Comparison of ENCODE assay signal across 8 mouse cellular contexts in genomic region chr19:45748691-45749242, GRCm38 (mm10). TPM values are rescaled to one million over a fixed set of nuclear protein-coding genes. Genes with fewer than 3 reads are reported as not detected.
DNase-seq lines count a peak whose midpoint lies in the region; ATAC-seq and TF ChIP-seq lines count a peak whose summit lies in the region.

No protein-coding gene starts in this region.

- ATAC-seq in kidney, embryonic 15.5 days (replicated peaks; ENCODE audit: low FRiP score), result peak; percentile 35
- no peak for ATAC-seq in G1E (ENCODE audit: extremely low read depth, insufficient number of reproducible peaks, low FRiP score, poor library complexity, severe bottlenecking)
- peak; percentile 43 for ATAC-seq in intestine, embryonic 16.5 days

- no peaks in the 10 kb centered on the region for H3K79me2 ChIP-seq in myocyte (ENCODE audit: control insufficient read depth, insufficient read depth)

- peak overlapping the region; percentile 94 for H3K4me2 ChIP-seq in kidney, embryonic 15.5 days
- H3K4me2 ChIP-seq in intestine, embryonic 16.5 days (ENCODE audit: low read depth, low read length), result peak overlapping the region; percentile 91
- H3K4me2 ChIP-seq in myocyte (ENCODE audit: low read depth), result peak overlapping the region; percentile 93

- 1% methylated on average over 33 of the region's 33 CpGs for WGBS in kidney, embryonic 15.5 days
- 3% methylated on average over 33 of the region's 33 CpGs for WGBS in intestine, embryonic 16.5 days

- no peak for DNase-seq in kidney, adult 9 months
- DNase-seq in G1E (ENCODE audit: low spot score), result peak; percentile 40
- DNase-seq in gastrocnemius, postnatal 4 days (ENCODE audit: low spot score in 2 of 2), result no peak
- DNase-seq in ovary, postnatal 36 days (ENCODE audit: low spot score), result no peak

- peaks cover 43% of the 10 kb centered on the region for H3K4me1 ChIP-seq in kidney, embryonic 15.5 days
- H3K4me1 ChIP-seq in G1E (ENCODE audit: insufficient read depth, low read depth, low read length), result peaks cover 38% of the 10 kb centered on the region
- H3K4me1 ChIP-seq in embryonic fibroblast, embryonic 13.5 days (ENCODE audit: control insufficient read depth, insufficient read depth, low read length), result no peaks in the 10 kb centered on the region
- H3K4me1 ChIP-seq in intestine, embryonic 16.5 days (ENCODE audit: control insufficient read depth, insufficient read depth, low read length), result peaks cover 25% of the 10 kb centered on the region

- H3K9me3 ChIP-seq in kidney, embryonic 15.5 days (replicated peaks), result no peaks in the 10 kb centered on the region
- H3K9me3 ChIP-seq in G1E (replicated peaks), result no peaks in the 10 kb centered on the region
- H3K9me3 ChIP-seq in intestine, embryonic 16.5 days (ENCODE audit: control insufficient read depth, low read length), result no peaks in the 10 kb centered on the region

- H3K36me3 ChIP-seq in kidney, embryonic 15.5 days, result peaks cover 32% of the 10 kb centered on the region
- H3K36me3 ChIP-seq in G1E (replicated peaks) (peaks cover 63% of the 10 kb centered on the region), myocyte (ENCODE audit: control insufficient read depth, insufficient read depth) (peaks cover 8% of the 10 kb centered on the region)
- H3K36me3 ChIP-seq in intestine, embryonic 16.5 days (ENCODE audit: control insufficient read depth, insufficient read depth, low read length), result peaks cover 11% of the 10 kb centered on the region

- peaks cover 28% of the 10 kb centered on the region for H3K27me3 ChIP-seq in kidney, embryonic 15.5 days
- peaks cover 13% of the 10 kb centered on the region for H3K27me3 ChIP-seq in G1E (ENCODE audit: insufficient read depth, low read length)
- H3K27me3 ChIP-seq in intestine, embryonic 16.5 days (replicated peaks; ENCODE audit: control insufficient read depth, insufficient read depth, low read length), result peaks cover 27% of the 10 kb centered on the region
- H3K27me3 ChIP-seq in myocyte (ENCODE audit: control insufficient read depth, insufficient read depth, insufficient read length), result peaks cover under 1% of the 10 kb centered on the region

- TF ChIP-seq POLR2A in embryonic fibroblast, embryonic 13.5 days (IDR thresholded peaks at IDR 0.05; ENCODE audit: low read depth, low read length), result no peak
- no peak for TF ChIP-seq POLR2A in myocyte (IDR thresholded peaks at IDR 0.05; ENCODE audit: insufficient read length, low read depth)

- TF ChIP-seq CTCF in G1E (IDR thresholded peaks at IDR 0.05; ENCODE audit: low read depth, low read length), result no peak
- no peak for TF ChIP-seq CTCF in embryonic fibroblast, embryonic 13.5 days (IDR thresholded peaks at IDR 0.05; ENCODE audit: borderline replicate concordance, insufficient read depth, low read length)

- peak overlapping the region; percentile 52; the same call in 1 of the 2 replicates for H3K27ac ChIP-seq in kidney, embryonic 15.5 days
- no peak overlapping the region for H3K27ac ChIP-seq in embryonic fibroblast, embryonic 13.5 days (ENCODE audit: insufficient read depth, low read length)
- H3K27ac ChIP-seq in intestine, embryonic 16.5 days (ENCODE audit: low read length), result no peak overlapping the region; the same call in 1 of the 2 replicates

- H3K4me3 ChIP-seq in kidney, embryonic 15.5 days (replicated peaks), result peak overlapping the region; percentile 82
- H3K4me3 ChIP-seq in G1E (ENCODE audit: low read depth, low read length) (peak overlapping the region; percentile 98), myocyte (peak overlapping the region; percentile 58)
- H3K4me3 ChIP-seq in embryonic fibroblast, embryonic 13.5 days (ENCODE audit: insufficient read depth, low read length), result peak overlapping the region; percentile 57
- H3K4me3 ChIP-seq in intestine, embryonic 16.5 days (ENCODE audit: low read length), result peak overlapping the region; percentile 80

- peak overlapping the region; percentile 86 for H3K9ac ChIP-seq in kidney, embryonic 15.5 days
- H3K9ac ChIP-seq in intestine, embryonic 16.5 days (ENCODE audit: low read depth, low read length), result peak overlapping the region; percentile 86

- H3ac ChIP-seq in myocyte (ENCODE audit: control insufficient read depth, insufficient read length), result peak overlapping the region; percentile 24

TF ChIP-seq in myocyte, 11 proteins besides CTCF, POLR2A, EP300 and RAD21:
- TF ChIP-seq TCF3 (IDR thresholded peaks at IDR 0.05; ENCODE audit: insufficient read length, low read depth) (no peak), REST (IDR thresholded peaks at IDR 0.05; ENCODE audit: insufficient read depth, insufficient read length) (no peak), TCF12 (IDR thresholded peaks at IDR 0.05; ENCODE audit: insufficient read depth, poor library complexity, severe bottlenecking) (no peak)

RNA-seq across cellular contexts. Expression of gene Npm3, which starts 0.6 kb away (rescaled TPM):
- 20.8 and 28.5 TPM in 2 replicates for polyA plus RNA-seq in kidney, embryonic 15.5 days (2015; fragmentation: Nextera tagmentation; extraction: Ambion mirVana)
- total RNA-seq in G1E (2014; fragmentation: Nextera tagmentation), result 66.5 and 68.4 TPM in 2 replicates
- 61.5 and 78.8 TPM in 2 replicates for total RNA-seq in G1E (2017)
- 164 and 170 TPM in 2 replicates for polyA plus RNA-seq in G1E (2012)
- polyA plus RNA-seq in embryonic fibroblast, embryonic 13.5 days (2011; ENCODE audit: insufficient read length, low read depth, missing spikeins), result 95.8 and 99.4 TPM in 2 replicates
- polyA plus RNA-seq in intestine, embryonic 16.5 days (2015; fragmentation: Nextera tagmentation; extraction: Ambion mirVana), result 13.1 and 13.5 TPM in 2 replicates
- 97.2 TPM for polyA plus RNA-seq in myocyte (2012; fragmentation: generic; extraction: Trizol)
- 10 to 100 TPM; 22.2 to 24.3 TPM for total RNA-seq in gastrocnemius, postnatal 4 days (2021)

RNA-seq across cellular contexts. Expression of gene Fgf8, which starts 6.1 kb away (rescaled TPM):
- 17.8 and 20.3 TPM in 2 replicates for polyA plus RNA-seq in kidney, embryonic 15.5 days (2015; fragmentation: Nextera tagmentation; extraction: Ambion mirVana)
- not detected in 2 replicates for total RNA-seq in G1E (2014; fragmentation: Nextera tagmentation)
- not detected in 2 replicates for total RNA-seq in G1E (2017)
- polyA plus RNA-seq in G1E (2012), result not detected in 2 replicates
- not detected in 2 replicates for polyA plus RNA-seq in embryonic fibroblast, embryonic 13.5 days (2011; ENCODE audit: insufficient read length, low read depth, missing spikeins)
- polyA plus RNA-seq in intestine, embryonic 16.5 days (2015; fragmentation: Nextera tagmentation; extraction: Ambion mirVana), result 0.16 and 0.28 TPM in 2 replicates
- polyA plus RNA-seq in myocyte (2012; fragmentation: generic; extraction: Trizol), result not detected
- total RNA-seq in gastrocnemius, postnatal 4 days (2021), result not detected

RNA-seq across cellular contexts. Expression of gene Mgea5, which starts 34.9 kb away (rescaled TPM):
- 47.4 and 53.3 TPM in 2 replicates for polyA plus RNA-seq in kidney, embryonic 15.5 days (2015; fragmentation: Nextera tagmentation; extraction: Ambion mirVana)
- total RNA-seq in G1E (2014; fragmentation: Nextera tagmentation), result 175 and 192 TPM in 2 replicates
- total RNA-seq in G1E (2017), result 247 and 283 TPM in 2 replicates
- polyA plus RNA-seq in G1E (2012), result 66.4 and 74.3 TPM in 2 replicates
- 87.3 and 87.4 TPM in 2 replicates for polyA plus RNA-seq in embryonic fibroblast, embryonic 13.5 days (2011; ENCODE audit: insufficient read length, low read depth, missing spikeins)
- 24.5 and 25.0 TPM in 2 replicates for polyA plus RNA-seq in intestine, embryonic 16.5 days (2015; fragmentation: Nextera tagmentation; extraction: Ambion mirVana)
- 27.1 TPM for polyA plus RNA-seq in myocyte (2012; fragmentation: generic; extraction: Trizol)
- 10 to 100 TPM; 54.7 to 64.1 TPM for total RNA-seq in gastrocnemius, postnatal 4 days (2021)

Comparison
In these comparisons a context has a peak if more than half of its experiments do, and no peak if none do; other contexts are left out.
1. RNA of gene Fgf8, which starts 6.1 kb away (polyA plus RNA-seq): 17.8 to 20.3 TPM in kidney, embryonic 15.5 days; 0.16 to 0.28 TPM in intestine, embryonic 16.5 days, not detected in G1E, not detected in embryonic fibroblast, embryonic 13.5 days and not detected in myocyte (single experiment); every median in the first group is over 10 times any median in the second.
2. Peak in every context shown above with its lines, with median percentiles within 50 percentile points of each other: H3K4me2 ChIP-seq and H3K4me3 ChIP-seq.